Mouse (Mus musculus) intestine, embryonic 16.5 days (tissue): ENCODE measurements around the gene Selenon. TPM values are rescaled to one million over a fixed set of nuclear protein-coding genes. Genes with fewer than 3 reads are reported as not detected.

Experiments
- ATAC-seq: fragments of 200-750 bp; cut with Nextera tagmentation; 2 replicates; pipeline ENCODE4 v1.8.0; 2017; ENCODE audit warnings: moderate TSS enrichment, moderate library complexity
- H3K27ac ChIP-seq: fragments of 300-500 bp; sonication (generic); 2 replicates; pipeline ENCODE4 v1.5.1; 2014; ENCODE audit warnings: mild to moderate bottlenecking, low read length
- H3K27me3 ChIP-seq: fragments of 300-500 bp; sonication (generic); replicated peaks from 2 replicates; pipeline ENCODE4 v1.6.1; 2014; ENCODE audit warnings: low read length, control low read depth, mixed read lengths; ENCODE audit not compliant: control insufficient read depth, insufficient read depth
- H3K36me3 ChIP-seq: fragments of 300-500 bp; sonication (generic); 2 replicates; pipeline ENCODE4 v1.6.1; 2014; ENCODE audit warnings: low read length, control low read depth; ENCODE audit not compliant: control insufficient read depth, insufficient read depth
- H3K4me1 ChIP-seq: fragments of 300-500 bp; sonication (generic); 2 replicates; pipeline ENCODE4 v1.6.1; 2014; ENCODE audit warnings: low read length, control low read depth, mixed read lengths; ENCODE audit not compliant: control insufficient read depth, insufficient read depth
- H3K4me2 ChIP-seq: fragments of 300-500 bp; sonication (generic); 2 replicates; pipeline ENCODE4 v1.6.1; 2014; ENCODE audit warnings: low read depth, low read length, control low read depth
- H3K4me3 ChIP-seq: fragments of 300-500 bp; sonication (generic); 2 replicates; pipeline ENCODE4 v1.5.1; 2014; ENCODE audit warnings: mild to moderate bottlenecking, low read length
- H3K9ac ChIP-seq: fragments of 300-500 bp; sonication (generic); 2 replicates; pipeline ENCODE4 v1.6.1; 2014; ENCODE audit warnings: low read depth, low read length
- H3K9me3 ChIP-seq: fragments of 300-500 bp; sonication (generic); 2 replicates; pipeline ENCODE4 v1.6.1; 2016; ENCODE audit warnings: low read length, control low read depth; ENCODE audit not compliant: control insufficient read depth
- WGBS: fragments of 180-500 bp; shearing (Covaris S2); extraction: QIAGEN DNeasy Blood & Tissue Kit; methylation state at CpG from one replicate; pipeline ENCODE4 v1.1.7; 2014; 5-methylcytosine and 5-hydroxymethylcytosine counted together
- polyA plus RNA-seq: library from polyadenylated mRNA; unstranded; fragments of >200 nt; fragmentation: Nextera tagmentation; extraction: Ambion mirVana; gene quantifications from 2 replicates; pipeline ENCODE4 v1.2.1, GENCODE M21; 2015

Gene Selenon
- polyA plus RNA-seq, 1 experiment from 2014 or later: 5.5 TPM

DNA sequence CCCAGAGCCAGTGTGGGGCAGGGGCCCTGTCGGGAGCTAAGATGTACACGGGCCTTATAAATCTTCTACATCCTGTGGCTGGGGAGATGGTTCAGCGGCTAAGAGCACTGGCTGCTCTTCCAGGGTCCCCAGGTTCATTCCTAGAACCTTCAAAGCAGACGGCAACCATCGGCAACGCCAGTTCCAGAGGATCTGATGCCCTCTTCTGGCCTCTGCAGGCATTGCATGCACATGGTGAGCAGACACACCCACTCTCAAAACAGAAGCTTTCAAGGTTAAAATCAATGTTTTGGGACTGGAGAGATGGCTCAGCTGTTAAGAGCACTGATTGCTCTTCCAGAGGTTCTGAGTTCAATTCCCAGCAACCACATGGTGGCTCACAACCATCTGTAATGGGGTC, 17.2 kb upstream of the Selenon start:
- no peaks in the 10 kb centered on the region for H3K27me3 ChIP-seq
- H3K9ac ChIP-seq: no peak overlapping the region
- peaks cover 6% of the 10 kb centered on the region; the same call in 1 of the 2 replicates for H3K36me3 ChIP-seq
- H3K27ac ChIP-seq: no peak overlapping the region
- ATAC-seq: no peak
- H3K4me3 ChIP-seq: no peak overlapping the region
- WGBS: 78% methylated on average over 6 of the region's 6 CpGs
- no peaks in the 10 kb centered on the region for H3K4me1 ChIP-seq
- no peak overlapping the region for H3K4me2 ChIP-seq
- no peaks in the 10 kb centered on the region; the same call in none of the 2 replicates for H3K9me3 ChIP-seq

DNA sequence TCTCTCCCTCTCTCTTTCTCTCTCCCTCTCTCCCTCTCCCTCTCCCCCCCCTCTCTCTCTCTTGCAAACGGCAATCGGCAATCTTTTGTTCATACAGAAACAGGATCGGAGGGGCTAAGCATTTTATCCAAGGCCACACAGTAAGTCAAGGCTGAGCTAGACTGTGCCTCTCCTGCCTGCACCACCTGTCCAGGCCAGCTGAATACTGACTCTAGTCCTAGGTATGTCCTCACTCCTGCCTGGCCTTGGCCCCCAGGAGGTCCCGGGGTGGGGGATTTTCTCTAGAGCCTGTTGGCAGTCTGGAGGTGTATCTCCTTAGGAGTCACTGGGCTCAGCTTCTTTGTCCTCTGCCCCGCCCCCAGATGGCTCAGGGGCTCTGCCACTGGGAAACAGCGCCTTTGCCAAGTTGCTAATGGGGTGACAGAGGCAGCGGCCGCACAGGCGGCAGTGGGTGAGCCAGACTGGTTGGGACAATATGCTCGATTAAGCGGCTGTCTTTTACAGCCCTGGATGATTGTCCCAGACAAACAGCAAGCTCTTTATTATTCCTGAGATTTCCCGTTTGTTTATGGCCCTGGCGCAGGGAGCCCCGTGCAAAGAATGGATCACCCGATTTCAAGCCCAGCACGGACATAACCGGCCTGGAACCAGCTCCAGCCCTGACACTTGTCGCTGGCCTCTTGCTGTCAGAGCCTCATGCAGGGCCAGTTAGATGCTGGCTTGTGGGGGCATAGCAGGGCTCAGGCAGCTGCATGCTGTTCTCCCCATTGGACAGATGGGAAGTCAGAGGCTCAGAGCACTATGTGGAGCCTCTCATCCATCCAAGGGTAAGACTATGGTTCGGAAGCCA, 15.6 kb upstream of the Selenon start:
- no peak overlapping the region for H3K9ac ChIP-seq
- H3K9me3 ChIP-seq: no peaks in the 10 kb centered on the region; the same call in none of the 2 replicates
- H3K27ac ChIP-seq: no peak overlapping the region
- H3K4me2 ChIP-seq: no peak overlapping the region
- no peaks in the 10 kb centered on the region for H3K27me3 ChIP-seq
- peaks cover 6% of the 10 kb centered on the region; the same call in 1 of the 2 replicates for H3K36me3 ChIP-seq
- 31% methylated on average over 19 of the region's 19 CpGs for WGBS
- H3K4me3 ChIP-seq: no peak overlapping the region
- no peaks in the 10 kb centered on the region for H3K4me1 ChIP-seq
- peak; percentile 36; the same call in 1 of the 2 replicates for ATAC-seq

DNA sequence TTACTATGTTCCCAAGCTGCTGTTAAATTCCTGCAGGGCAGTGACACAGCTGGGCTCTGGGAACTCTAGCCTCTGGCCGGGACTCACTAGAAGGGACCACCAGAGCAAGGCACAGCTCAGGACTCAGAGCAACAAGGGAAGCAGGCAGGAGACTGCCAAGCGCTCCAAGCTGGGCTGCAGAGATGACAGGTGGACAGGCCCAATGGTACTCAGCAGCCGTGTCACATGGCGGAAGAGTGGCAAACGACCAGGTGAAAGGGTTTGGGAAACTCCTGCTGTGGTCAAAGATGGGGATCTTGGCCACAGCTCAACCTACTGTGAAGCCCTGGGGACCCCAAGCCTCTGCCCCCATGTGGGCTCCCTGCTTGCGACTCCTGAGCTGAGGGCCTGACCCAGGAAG, 12.1 kb upstream of the Selenon start:
- H3K4me1 ChIP-seq: no peaks in the 10 kb centered on the region
- H3K9ac ChIP-seq: no peak overlapping the region
- H3K27ac ChIP-seq: no peak overlapping the region
- ATAC-seq: no peak
- peaks cover 6% of the 10 kb centered on the region; the same call in 1 of the 2 replicates for H3K36me3 ChIP-seq
- H3K4me2 ChIP-seq: no peak overlapping the region
- no peaks in the 10 kb centered on the region for H3K27me3 ChIP-seq
- H3K9me3 ChIP-seq: no peaks in the 10 kb centered on the region; the same call in none of the 2 replicates
- no peak overlapping the region for H3K4me3 ChIP-seq
- 84% methylated on average over 6 of the region's 6 CpGs for WGBS

DNA sequence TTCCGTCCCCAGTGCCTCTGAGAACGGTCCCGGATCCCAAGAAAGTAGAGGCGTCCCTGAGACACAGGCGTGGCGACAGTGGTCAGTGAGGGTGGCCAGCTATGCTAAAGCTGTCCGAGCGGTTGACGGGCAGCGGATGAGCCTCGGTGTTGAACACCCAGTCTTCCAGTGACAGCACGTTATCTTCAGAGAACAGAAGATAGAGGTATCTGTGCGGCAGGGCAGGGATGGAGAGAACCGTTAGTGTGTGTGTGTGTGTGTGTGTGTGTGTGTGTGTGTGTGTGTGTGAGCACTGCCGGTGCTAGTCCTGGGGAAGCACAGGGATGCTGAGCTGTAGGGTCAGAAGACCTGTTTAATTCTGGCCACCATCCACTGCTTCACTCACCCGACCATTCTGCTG, 11.7 kb upstream of the Selenon start:
- 84% methylated on average over 16 of the region's 16 CpGs for WGBS
- Histone ChIP-seq H3K4me3 (no peak overlapping the region), H3K36me3 (peaks cover 6% of the 10 kb centered on the region; the same call in 1 of the 2 replicates), H3K4me1 (0 out of 2 replicates have a peak, but pooled peaks cover under 1% of the 10 kb centered on the region), H3K9me3 (no peaks in the 10 kb centered on the region; the same call in none of the 2 replicates), H3K27ac (no peak overlapping the region), H3K9ac (no peak overlapping the region), H3K27me3 (no peaks in the 10 kb centered on the region), H3K4me2 (no peak overlapping the region)
- no peak for ATAC-seq

DNA sequence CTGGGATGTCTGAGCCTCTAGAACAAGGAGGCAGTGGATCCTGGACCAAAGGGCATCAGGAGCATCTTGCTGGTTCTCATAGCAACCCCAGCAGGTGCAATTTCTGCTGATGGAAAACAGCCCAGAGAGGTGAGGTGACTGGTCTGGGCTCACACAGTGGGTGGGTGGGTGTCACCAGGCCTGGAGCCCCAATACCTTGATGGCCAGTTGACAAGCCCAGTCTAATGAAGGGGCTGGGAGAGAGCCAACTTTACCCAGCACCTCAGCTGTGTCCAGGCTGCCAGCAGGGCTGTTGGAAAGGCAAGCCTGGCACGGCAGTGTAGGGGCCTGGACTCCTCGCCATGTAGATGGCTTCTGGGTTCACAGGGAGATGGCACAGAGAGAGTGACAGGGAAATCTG, 10.0 kb upstream of the Selenon start:
- no peaks in the 10 kb centered on the region for H3K27me3 ChIP-seq
- H3K4me2 ChIP-seq: no peak overlapping the region
- no peak for ATAC-seq
- no peak overlapping the region for H3K4me3 ChIP-seq
- H3K4me1 ChIP-seq: 0 out of 2 replicates have a peak, but pooled peaks cover 6% of the 10 kb centered on the region
- peaks cover 6% of the 10 kb centered on the region; the same call in 1 of the 2 replicates for H3K36me3 ChIP-seq
- H3K27ac ChIP-seq: no peak overlapping the region
- no peaks in the 10 kb centered on the region; the same call in none of the 2 replicates for H3K9me3 ChIP-seq
- H3K9ac ChIP-seq: no peak overlapping the region
- 75% methylated on average over 2 of the region's 2 CpGs for WGBS

DNA sequence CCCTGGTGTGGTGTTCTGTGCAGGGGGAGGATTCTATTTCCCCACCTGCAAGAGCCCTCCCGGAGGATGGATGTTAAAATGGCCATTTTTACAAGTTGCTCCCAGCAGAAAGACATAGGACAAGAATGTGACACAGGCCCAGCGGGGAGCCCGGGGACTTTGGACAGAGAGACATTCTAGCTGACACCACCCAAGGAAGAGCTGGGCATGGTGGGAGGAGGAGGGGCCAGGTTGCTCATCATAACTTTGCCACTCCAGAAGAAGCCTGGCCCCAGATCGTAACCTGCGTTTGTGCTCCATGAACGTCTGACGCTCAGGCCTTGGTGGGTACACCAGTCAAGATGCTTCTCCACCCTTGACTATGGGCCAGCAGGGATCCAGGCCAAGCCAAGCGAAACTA, 8.7 kb upstream of the Selenon start:
- Histone ChIP-seq H3K4me2 (no peak overlapping the region), H3K27me3 (no peaks in the 10 kb centered on the region), H3K36me3 (peaks cover 2% of the 10 kb centered on the region; the same call in 1 of the 2 replicates), H3K4me1 (0 out of 2 replicates have a peak, but pooled peaks cover 6% of the 10 kb centered on the region), H3K4me3 (no peak overlapping the region), H3K27ac (no peak overlapping the region), H3K9me3 (no peaks in the 10 kb centered on the region; the same call in 1 of the 2 replicates), H3K9ac (no peak overlapping the region)
- WGBS: 78% methylated on average over 8 of the region's 8 CpGs
- peak; percentile 64; the same call in 1 of the 2 replicates for ATAC-seq

DNA sequence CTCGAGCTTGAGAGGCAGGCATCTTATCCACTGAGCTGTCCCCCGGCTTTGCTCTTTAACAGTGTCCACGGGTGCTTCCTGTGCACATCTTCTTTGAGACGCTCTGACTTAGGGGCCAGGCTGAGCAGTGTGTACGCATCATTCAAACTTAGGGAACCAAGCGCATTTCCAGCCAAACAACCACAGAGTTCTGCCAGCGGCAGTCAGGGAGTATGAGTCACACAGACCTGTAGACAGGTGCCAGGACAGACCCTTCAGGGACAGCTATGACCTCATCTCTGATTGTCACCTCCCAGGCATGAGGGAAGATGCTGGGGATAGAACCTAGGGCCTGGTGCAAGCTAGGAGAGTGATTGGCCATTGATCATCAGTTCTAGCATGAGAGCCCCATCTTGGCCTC, 7.2 kb upstream of the Selenon start:
- H3K27me3 ChIP-seq: no peaks in the 10 kb centered on the region
- H3K4me1 ChIP-seq: 0 out of 2 replicates have a peak, but pooled peaks cover 6% of the 10 kb centered on the region
- no peak overlapping the region for H3K27ac ChIP-seq
- no peak overlapping the region for H3K4me3 ChIP-seq
- no peaks in the 10 kb centered on the region for H3K36me3 ChIP-seq
- no peak overlapping the region for H3K9ac ChIP-seq
- H3K9me3 ChIP-seq: no peaks in the 10 kb centered on the region
- no peak for ATAC-seq
- WGBS: 76% methylated on average over 7 of the region's 7 CpGs
- no peak overlapping the region for H3K4me2 ChIP-seq

DNA sequence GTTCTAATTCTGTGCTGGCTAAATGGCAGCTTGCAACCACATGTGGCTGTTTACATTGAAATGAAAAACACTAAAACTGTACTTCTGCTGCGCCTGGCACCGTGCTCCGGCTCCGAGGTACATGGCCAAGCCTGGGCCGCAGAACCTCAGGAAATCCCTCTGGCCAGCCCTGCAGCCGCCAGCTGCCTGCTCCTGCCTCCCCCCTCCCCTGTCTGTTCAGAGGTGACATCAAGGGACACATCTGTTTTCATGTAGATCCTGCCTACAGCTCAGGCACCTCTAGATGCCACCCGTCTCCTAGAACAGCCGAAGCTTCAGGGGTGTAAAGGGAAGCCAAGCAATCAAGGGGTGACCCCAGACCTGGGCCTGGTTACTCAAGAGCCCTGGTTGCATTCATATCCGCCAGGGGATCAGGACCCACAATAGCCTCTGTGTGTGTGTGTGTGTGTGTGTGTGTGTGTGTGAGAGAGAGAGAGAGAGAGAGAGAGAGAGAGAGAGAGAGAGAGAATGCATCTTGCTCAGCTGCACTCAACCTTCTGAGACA, 6.7 kb upstream of the Selenon start:
- H3K27me3 ChIP-seq: no peaks in the 10 kb centered on the region
- no peaks in the 10 kb centered on the region for H3K9me3 ChIP-seq
- no peak overlapping the region for H3K4me2 ChIP-seq
- 0 out of 2 replicates have a peak, but pooled peaks cover 6% of the 10 kb centered on the region for H3K4me1 ChIP-seq
- H3K36me3 ChIP-seq: no peaks in the 10 kb centered on the region
- H3K27ac ChIP-seq: no peak overlapping the region
- no peak overlapping the region for H3K9ac ChIP-seq
- 64% methylated on average over 9 of the region's 9 CpGs for WGBS
- ATAC-seq: no peak
- H3K4me3 ChIP-seq: no peak overlapping the region

DNA sequence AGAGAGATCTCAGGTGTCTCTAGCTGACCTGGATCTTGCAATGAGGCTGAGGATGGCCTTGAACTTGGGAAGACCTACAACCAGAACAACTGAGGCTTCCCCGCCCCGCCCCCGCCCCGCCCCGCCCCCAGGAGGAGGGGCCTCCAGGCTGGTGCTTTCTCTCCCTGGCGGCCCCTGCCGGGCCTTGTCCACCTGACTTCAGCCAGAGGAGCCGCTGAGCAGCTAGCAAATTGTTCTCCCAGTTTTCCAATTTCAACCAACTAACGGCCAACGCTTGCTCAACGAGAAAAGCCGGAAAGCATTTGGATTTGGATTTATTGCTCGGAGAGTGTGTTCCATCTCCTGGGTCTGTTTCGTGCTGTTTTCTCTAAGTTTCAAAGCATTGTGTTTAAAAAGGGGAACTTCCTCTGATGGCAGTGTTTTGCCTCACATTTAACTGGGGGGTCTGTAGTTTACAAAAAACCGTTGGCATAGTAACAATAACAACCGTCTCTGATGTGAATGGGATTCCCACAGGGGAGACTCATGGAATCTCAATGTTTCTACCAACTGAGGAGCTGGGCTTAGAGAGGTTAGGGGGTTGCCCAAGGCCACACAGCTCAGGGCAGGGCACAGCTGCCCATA, 5.8 kb upstream of the Selenon start:
- peak overlapping the region; percentile 8; the same call in 1 of the 2 replicates for H3K27ac ChIP-seq
- WGBS: 14% methylated on average over 16 of the region's 16 CpGs
- H3K27me3 ChIP-seq: no peaks in the 10 kb centered on the region
- no peak overlapping the region for H3K4me2 ChIP-seq
- H3K9me3 ChIP-seq: no peaks in the 10 kb centered on the region
- H3K4me1 ChIP-seq: 0 out of 2 replicates have a peak, but pooled peaks cover 6% of the 10 kb centered on the region
- ATAC-seq: no peak
- no peak overlapping the region for H3K4me3 ChIP-seq
- no peak overlapping the region for H3K9ac ChIP-seq
- no peaks in the 10 kb centered on the region for H3K36me3 ChIP-seq
